Mouse (Mus musculus) retina, postnatal 1 day (tissue): ENCODE measurements at regions not wholly inside any gene's neighbourhood (a gene's known extent, or its start where the extent isn't known, plus 50 kb on each side); places are given as distances from the start of the nearest gene placed in this dataset.
A peak's percentile ranks its signal among the peaks of the same experiment; 100 is the strongest.

ENCODE experiments used
- DNase-seq: peaks from one replicate; pipeline ENCODE4 v3.0.0-alpha.2; 2012

DNA sequence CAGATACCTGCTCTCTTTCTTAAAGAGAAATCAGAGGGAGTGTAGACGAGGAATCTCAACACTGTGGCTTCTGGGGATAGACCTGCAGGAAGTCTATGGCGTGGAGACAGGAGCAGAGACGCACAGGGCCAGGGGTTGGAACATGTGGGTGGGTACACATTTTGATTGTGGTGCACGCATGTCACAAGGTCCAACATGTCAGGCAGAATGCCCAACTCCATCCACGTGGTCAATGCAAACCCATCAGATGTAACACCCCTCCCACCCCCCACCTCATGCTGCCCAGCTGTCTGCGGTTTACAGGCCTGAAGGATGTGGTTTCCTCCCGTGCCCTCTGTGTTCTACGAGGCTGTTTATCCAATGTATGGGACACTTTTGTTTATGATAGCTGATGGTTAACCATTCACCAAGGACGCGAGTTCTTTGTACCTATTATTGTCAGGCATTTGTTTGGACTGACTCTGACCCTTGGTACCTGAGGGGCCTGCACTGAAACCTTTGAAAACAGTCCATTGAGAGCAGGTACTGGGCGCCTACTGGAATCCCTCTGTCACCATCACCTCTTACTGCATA lies 142.2 kb downstream of the Irs2 start:
- no peak for DNase-seq

DNA sequence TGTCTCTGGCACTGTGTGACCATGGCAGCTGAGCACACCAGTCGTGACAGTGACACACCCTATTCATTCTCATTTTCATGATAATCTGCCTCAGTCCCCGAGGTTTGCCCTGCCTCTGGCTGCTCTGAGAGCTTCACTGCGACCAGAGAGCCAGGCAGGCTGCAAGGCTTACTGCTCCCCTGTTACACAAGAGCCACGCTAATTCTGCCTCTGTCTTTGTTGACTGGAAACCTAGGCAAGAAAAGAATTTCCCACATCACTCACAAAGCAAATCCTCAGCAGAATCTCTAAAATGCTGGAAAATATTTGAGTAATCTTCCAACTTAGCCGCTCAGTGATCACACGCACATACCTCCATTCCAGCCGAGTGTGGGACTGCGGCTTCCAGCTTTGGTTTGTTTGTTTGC lies 142.8 kb downstream of the Irs2 start:
- no peak for DNase-seq

DNA sequence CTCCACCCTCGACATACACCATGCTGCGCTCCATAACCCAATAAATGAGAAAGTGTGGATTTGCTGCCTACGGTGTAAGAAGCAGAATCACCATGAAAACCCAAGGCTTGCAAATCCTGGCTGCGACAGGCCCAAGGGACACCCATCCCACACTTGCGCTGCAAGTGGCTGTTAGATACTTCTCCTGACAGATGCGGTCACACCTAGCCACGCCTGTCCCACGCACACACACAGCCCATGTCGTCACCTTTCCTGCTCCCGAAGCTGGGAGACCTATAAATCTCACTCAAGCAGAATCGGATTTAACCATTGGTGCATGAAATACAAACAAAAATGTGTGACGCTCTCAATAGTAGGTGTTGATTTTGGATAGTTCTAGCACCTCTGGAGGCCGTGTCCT lies 145.8 kb downstream of the Irs2 start:
- DNase-seq: no peak

DNA sequence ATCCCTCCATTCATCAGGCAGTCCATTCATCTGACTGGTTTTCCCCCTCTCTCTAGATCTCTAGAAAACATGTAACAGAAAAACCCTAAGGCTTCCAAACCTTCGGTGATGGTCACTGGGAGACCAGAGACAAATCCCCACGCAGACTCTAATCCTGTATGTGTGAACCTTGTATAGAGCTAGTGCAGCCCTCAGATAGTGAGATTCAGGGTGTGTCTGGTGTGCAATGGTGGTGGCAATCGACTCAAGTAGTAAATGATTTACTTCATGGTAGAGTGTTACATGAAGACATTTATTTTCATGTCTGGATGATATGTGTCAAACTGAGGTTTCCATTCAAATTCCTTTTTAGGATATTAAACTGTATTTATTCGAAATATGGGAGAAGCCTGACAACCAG lies 147.4 kb downstream of the Irs2 start:
- no peak for DNase-seq

DNA sequence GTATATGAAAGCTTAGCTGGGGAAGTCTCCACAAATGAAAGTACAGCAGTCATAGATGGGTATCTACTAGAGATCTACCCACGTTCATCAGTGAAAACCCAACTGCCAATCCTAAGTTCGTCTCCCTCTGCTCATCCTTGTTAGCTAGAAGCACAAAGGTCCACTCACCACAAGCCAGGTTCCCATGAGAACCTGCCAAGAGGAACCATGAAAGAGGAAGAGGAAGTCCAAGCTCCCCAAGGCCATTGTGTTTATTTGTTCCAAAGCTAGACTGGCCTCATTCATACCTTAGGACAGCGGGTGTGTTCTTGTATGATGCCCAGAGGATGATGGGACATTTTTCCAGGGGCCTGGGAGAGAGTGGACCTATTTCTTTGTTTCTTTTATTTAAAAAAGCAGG lies 150.4 kb downstream of the Irs2 start:
- no peak for DNase-seq

DNA sequence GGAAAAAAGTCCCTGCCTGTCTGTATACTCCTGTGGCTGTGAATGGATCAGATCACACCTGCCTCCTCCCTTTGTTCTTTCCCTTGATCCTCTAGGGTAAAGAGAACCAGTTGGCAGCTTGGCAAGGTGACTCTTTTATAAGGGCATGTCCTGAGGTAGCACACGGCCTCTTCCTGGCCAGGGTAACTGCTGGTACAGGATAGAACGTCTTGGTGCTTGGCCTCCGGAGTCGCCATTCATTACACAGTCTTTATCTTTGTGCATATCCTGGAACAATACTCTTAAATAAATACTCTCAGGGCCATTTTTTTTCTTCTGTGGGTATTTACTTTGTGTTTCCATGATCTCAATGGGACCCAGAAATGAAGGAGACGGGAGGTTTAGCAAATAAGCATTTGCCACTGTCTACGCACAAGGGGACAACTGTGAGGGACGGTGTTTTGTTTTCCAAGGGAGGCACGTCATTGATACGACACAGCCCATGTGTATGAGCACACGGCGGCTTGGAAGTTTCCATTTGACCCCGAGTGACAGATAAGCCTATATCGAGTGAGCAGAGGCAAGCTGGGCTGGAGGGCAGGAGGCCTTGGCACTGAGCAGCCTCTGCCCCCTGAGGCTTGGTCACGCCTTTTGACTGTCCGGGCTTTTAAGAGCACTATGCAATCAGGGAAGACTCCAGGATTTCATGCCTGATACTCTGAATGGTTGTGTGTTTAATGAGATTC lies 151.1 kb downstream of the Irs2 start:
- DNase-seq: no peak

DNA sequence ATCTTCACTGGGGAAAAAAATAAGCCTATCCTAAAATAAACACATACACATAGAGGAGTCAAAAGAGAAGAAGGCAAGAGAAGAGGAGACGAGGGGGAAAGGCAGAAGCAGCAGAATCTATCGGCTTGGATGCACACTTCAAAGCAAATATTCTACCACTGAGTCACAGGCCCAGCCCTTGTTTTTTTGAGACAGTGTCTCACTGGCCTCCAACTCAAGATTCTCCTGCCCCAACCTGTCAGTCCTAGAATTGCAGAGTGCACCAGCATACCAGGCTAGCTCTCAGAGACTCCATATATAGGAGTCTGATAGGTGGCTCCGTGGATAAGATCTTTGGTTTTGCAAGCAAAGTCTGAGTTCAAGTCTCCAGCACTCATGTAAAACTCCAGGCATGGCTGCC lies 152.6 kb downstream of the Irs2 start:
- no peak for DNase-seq

DNA sequence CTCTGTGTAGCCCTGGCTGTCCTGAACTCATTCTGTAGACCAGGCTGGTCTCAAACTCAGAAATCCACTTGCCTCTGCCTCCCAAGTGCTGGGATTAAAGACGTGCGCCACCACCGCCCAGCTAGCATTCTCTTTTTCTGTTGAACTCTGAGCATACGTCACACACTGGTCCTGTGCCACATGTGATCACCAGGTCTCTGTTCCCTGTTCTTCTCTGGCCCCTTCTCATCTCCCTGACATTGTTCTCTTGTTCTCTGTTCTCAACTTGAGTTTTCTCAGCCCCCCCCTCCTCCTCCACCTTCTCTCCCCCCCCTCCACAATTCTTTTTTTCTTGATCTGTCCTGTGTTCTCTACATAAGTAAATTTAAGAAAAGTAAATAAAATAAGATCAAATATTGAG lies 153.1 kb downstream of the Irs2 start:
- DNase-seq: no peak

DNA sequence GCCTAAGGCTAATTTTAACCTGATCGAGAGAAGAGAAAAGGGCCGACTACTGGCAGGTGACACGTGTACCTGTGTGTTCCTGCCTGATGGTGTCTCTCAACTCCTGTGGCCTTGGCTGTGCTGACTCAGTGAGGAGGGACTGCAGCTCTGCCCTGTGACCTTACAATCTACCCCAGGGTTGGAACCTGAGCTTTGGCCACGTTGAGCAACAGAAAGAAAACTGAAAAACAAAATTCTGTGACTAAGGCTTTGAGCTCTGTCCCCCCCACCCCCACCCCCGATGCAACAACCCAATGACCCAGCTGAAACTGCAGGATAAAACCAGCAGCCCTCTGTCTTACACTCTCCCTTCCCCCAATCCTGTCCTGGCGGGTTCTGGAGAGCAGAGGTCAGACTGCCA lies 153.7 kb downstream of the Irs2 start:
- no peak for DNase-seq

DNA sequence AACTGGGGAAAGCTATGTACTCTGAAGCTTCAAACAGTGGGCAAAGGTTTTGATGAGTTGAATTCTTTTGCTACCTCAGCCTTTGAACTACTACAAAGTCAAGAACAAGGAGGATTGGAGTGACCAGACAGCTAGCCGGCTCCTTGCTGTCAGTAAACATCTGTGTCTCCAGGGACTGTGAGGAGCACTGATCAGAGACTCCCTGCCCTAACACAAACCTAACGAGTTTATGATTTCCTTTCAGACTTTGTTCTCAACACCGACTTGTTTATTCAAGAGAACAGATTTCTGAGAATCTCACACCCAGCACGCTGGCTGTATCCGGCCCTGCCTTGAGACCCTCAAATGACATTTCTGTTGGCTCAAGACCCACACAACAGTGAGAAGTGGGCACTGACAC lies 154.4 kb downstream of the Irs2 start:
- DNase-seq: no peak

DNA sequence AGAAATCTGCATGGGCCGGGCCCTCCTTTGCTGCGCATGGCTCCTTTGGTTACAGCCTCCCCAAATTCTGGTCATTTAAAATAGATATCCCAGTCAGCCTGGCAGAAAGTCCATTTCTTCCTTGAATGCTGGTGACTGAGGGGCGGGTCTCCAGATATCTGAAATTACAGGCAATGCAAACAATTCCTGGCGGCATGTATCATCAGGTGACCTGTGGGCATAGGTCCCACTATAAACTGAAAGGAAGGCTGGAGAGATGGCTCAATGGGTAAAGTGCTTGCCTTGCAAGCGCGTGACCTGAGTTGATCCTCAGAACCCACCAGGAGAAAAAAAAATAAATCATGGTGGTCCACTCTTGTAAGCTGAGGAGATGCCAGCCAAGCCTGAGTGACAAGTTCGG lies 158.3 kb downstream of the Irs2 start:
- DNase-seq: no peak

DNA sequence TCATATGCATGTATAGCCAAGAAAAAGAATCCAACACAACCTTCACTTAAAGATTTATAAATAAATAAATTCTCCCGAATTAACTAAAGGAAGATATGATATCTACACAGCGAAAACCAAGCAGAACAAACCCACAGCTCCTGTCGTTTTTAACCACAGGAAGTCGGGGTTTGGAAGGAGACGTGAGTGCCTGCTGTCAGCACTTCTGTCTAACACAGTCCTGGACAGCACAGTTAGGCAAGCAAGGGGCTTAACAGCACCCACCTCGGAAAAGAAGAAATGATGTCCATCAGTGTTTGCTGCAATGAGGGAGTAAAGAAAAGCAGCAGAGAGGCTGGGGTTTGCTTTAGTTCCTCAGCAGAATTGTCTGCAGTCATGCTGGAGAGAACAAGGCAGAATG lies 162.7 kb downstream of the Irs2 start:
- DNase-seq: no peak

DNA sequence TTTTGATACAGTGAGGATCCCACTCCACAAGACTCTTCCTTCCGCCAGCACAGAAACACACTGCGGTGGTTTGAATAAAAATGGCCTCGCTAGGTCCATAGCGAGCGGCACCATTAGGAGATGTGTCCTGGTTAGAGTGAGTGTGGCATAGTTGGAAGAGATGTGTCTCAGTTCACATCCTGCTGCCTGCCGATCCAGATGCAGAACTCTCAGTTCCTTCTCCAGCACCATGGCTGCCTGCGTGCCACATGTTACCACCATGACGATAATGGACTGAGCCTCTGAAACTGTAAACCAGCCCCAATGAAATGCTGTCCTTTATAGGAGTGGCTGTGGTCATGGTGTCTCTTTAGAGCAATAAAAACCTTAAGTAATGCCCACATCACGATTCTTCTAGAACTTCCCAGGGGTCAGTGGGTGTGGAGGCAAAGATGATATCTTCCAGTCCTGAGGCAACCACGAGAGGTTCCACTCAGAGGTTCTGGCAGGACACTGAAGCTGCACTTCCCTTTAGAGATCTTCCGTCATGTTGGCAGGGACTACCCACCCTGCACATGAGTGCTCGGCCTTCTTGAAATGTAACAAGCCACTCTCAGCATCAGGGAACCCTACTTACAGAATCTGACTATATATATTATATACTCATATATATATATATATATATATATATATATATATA lies 167.3 kb downstream of the Irs2 start:
- no peak for DNase-seq

DNA sequence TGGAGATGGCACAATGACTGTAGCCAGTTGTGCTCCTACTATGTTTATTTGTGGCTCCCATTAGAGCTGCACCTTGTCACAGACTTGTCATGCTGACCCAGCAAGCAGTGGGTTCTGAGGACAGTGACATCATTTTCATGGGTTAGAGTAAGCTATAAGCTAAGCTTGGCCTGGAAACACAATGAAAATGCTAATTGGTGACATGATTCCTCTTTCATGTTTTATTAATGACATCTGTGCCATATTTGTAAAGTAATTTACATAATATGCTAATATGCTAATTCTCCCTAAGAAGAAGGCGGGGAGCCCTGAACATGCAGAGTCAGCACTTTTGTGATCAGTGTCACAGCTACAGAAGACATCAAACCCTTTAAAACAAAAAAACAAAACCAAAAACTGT lies 168.2 kb downstream of the Irs2 start:
- DNase-seq: peak; percentile 60

DNA sequence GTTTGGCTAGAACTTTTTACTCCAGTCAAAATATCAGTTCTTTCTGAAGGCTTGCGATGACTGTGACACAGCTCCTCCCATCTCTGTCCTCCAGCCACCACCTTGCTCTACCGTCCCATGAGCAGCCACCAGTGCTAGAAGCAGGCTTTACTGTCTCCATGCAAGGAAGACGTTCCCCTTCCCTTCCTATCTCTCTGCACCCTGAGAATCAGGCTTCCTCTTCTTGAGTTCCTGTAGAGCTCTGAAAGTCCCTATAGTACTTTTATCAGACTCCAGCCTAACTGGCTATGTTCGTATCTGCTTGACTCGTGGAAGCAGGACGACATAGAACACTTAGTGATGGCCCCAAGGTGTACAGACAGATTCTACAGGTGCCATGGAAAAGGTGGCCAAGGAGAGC lies 173.2 kb downstream of the Irs2 start:
- DNase-seq: no peak

DNA sequence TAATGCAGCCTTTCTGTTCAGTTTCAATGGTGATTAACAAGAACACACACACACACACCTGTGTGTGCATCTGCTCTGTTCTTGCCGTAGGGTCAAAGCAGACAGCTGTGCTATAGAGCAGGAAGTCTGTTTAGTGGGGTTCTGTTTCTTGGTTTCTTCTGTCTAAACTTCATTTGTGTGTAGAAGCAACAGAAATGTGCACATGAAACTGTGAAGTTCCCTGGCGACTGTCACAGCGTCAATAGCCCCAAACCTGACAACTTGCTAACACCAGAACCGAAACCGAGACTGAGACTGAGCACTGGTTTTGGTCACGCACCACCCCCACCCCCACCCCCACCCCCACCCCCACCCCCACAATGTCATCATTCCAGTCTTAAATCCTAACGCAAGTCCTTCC lies 176.4 kb downstream of the Irs2 start:
- no peak for DNase-seq

DNA sequence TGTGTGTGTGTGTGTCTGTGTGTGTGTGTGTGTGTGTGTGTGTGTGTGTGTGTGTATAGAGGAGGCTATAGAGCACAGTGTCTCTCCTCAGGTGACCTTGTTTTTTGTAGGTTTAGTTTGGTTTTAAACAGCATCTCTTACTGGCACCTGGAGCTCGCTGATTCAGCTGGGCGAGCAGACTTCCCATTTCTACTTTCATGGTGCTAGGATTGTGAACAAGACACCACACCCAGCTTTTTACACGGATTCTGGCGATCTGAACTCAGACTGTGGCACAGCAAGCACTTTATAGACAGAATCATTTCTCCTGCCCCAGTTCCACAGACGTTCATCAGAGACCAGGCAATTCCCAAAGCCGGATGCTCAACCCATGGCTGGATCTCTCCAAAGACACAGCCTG lies 177.0 kb downstream of the Irs2 start:
- DNase-seq: no peak

DNA sequence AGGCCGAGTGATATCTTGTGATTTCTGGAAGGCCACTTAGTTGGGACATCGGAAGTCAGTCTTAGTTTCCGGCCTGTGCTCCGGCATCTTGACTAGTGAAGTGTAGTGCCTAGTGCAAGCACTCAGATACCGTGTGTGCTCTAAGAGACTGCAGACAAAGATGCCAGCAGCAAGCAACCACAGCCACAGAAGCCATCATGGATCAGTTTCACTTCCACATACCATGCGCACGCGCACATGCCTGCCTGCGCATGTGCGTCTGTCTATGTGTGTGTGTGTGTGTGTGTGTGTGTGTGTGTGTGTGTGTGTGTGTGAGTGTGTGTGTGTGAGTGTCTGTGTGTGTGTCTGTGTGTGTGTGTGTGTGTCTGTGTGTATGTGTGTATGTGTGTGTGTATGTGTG lies 177.4 kb downstream of the Irs2 start:
- DNase-seq: no peak

DNA sequence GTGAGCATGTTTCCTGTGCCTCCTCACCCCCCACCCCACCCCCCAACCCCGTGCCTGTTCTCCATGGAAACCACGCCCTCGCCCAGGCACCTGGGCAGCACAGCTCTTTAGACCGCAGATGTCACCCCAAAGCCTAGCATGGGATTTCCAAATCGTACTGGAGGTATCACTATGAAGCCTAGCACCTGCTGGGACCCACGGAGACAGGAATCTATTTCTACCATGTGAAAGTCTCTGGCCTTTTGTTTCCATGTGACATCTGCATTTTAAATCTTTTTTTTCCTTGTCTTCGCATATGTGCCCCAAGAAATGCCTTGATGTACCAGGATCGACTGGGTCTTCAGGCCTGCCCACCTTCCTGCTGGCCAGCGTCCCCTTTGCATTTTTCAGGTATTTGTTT lies 179.7 kb downstream of the Irs2 start:
- DNase-seq: no peak

DNA sequence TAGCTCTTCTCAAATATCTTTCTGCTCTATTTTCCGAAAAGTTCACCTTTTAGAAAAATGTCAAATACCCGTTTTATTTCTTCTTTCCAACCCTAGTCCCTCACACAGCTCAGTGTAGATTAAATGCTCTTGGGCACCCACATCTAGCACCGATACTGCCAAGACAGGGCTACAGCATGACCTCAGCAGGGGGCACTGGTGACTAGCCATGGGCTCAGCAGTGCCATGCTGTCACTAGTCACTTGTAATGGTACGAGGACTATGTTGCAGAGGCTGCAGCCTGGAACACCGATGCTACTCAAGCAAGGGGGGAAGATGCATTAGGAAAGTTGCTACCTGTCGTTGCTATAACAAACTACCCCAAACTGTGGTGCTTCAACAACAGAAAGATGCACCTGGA lies 180.7 kb downstream of the Irs2 start:
- DNase-seq: no peak

DNA sequence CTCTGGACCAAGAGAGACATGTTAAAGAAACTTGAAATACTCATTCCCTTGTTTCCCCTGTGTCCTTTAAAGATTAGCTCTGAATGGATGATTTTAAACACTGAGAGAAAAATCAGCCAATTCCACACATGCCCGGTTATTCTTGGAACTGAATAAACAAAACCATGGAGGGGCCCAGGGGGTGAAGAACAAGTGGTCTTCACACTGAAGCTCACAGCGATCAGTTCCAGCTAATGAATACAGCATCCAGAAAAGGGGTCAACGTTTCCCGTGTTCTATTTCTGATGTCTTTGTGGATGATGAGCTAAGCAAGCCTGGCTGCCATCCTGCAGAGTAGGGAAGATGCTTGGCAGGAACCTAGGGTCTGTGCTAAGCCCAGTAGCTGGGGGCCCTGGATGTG lies 182.3 kb downstream of the Irs2 start:
- DNase-seq: peak; percentile 85

DNA sequence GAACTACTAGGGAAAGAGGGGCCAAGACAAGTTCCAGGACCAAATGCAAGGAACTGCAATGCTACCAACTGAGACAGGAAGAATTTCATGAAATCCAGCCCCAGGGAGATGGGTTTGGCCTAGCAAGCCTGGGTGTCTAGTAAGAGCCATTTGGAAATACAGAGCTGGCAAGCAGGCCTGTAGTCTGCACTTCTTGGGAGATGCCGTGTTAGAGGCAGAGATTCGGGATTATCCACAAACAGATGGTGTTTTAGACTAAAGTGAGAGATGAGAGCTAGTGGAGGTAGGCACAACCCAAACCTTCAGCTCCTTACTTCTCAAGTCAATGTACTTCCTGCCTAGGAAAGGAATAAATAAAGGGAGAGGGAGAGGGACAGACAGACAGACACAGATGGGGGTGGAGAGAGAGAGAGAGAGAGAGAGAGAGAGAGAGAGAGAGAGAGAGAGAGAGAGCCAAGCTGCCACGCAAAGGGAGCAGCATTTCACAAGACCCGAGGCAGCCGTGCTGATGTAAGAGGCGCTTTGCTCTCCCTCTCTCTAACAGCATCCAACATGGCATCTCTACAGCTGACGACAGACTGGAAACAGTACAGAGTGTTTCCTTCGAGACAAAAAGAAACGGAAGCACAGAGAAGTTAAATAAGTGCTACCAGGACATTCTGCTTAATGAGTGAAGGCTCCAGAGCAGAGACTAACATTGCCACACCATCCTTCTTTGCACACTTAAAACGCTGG lies 182.9 kb downstream of the Irs2 start:
- peak; percentile 47 for DNase-seq

DNA sequence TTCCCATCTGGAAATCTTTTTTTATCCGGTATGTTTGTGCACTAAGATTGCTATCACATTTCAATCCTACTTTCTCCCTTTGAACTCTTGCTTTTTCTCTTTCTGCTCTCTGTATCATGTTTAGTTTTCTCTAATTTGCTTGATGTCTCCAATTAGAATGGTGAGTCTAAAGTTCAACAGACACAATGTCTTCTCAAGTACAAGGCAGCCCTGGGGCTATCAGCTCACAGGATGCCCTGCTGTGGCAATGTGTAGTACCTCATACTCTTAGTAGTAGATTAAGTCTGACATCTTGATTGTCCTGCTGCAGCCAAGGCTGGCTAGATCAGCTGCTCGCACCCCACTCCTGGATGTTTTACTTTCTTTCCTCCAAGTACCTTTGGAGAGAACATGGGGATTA lies 186.4 kb downstream of the Irs2 start:
- DNase-seq: no peak

DNA sequence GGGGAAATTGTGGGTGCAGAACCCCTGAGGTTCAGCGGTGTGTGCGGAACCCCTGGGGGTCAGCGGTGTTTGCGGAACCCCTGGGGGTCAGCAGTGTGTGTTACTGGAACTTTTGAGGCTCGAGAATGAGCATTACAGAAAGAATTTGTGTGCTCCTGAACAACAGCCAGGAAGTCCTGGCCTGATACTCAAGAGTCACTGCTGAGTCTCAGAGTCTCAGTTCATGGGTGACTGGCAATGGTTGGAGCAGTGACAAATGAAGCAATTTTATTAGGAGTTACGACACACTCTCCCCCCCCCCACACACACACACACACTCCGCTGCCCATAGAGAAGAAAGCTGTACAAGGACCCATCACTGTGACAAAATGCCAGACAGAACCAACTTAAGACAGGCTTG lies 193.8 kb downstream of the Irs2 start:
- no peak for DNase-seq
